Mouse (Mus musculus): Measurements from ENCODE around the gene Npr2.

The Npr2 gene

DNA sequence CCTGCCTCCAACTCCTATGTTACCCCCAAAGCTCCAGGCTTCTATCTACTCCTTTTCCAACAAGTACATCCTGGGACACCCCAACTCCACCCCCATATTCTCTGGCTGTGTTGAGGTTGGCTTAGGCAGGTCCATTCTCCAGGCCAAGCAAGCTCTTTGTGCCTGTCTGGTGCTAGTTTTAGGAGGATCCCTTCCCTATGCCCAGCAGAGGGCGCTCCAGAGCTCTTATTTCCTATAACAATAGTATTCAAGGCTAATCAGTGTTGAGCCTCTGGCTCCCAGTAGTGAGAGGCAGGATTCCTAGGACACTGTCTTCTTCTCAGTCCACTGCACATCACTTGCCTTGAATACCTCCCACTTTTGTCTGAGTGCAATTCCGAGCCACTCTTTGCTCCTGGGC lies 40.3 kb downstream of the Npr2 start:
- DNase-seq (ENCODE audit: low read depth, low spot score) = peak; percentile 71

DNA sequence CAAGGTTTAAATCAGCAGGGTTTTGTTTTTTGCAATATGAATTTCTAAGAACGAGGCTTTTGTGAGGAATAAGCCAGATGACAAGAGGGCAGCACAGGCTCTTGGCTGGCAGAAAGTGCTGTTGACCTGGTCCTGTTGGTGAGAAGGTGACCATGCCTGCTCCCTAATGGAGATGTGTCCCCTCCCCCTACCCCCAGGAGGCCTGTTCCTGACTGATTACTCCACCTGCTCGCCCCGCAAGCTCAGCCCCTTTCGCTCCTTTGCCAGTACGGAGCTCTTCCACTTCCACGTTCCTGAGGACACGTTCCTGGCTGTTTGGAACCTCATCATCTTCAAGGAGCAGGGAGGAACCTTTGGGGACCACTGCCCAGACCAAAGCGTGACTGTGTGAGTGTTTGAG lies 42.0 kb downstream of the Npr2 start:
- no peak for DNase-seq (ENCODE audit: low read depth, low spot score)

DNA sequence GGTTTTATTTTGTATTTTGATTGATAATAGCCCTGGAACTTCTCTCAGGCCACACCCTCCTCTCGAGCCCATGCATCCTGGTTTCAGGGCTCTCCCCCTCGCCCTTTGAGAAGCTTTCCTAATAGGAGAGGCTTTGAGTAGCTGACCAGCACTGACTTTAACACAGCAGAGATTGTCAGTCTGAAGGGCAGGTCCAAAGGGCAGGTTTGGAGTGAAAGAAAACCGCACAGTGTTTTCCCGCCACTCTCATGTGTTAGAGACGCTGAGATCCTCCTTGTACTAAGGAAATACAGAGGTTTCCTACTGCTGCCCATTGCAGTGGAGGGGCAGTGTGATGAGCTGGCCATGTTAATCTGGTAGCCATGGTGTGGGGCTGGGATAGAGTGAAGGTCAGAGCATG lies 43.2 kb downstream of the Npr2 start:
- no peak for DNase-seq (ENCODE audit: low read depth, low spot score)

GRCm38 (mm10) chr4:43675608-43676007 lies 43.9 kb downstream of the Npr2 start:
- no peak for DNase-seq (ENCODE audit: low read depth, low spot score)

- no peak for DNase-seq (ENCODE audit: low read depth, low spot score)
Observed at GRCm38 (mm10) chr4:43678541-43678940, 46.8 kb downstream of the Npr2 start.

DNA sequence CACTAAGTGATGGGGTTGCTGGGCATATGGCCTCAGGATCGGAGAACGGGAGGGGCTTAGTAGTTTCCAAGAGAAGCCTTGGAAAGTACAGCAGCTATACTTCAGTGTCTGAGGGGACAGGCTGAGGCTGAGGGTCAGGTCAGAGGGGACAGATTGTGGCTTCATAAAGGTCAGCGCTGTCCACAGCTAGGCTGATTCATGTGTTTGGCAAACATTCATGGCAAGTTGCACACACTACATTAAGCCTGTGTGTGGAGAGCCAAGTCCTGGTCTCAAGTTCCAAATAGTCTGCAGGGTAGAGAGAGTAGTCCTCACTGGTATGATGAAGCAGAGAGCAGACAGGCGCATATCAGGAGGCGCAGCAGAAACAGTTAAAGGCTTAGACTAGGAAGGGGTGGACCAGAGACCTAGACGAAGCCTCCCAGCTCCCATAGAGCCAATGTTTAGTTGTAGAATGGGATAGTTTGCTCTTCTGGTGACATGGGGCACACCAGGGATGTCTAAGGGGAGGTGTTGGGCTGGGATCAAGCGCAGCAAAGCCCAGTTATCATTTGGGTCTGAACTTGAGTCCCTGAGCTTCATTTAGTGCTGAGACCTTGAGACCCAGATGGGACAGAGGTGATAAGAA lies 47.8 kb downstream of the Npr2 start:
- DNase-seq (ENCODE audit: low read depth, low spot score) = no peak

DNA sequence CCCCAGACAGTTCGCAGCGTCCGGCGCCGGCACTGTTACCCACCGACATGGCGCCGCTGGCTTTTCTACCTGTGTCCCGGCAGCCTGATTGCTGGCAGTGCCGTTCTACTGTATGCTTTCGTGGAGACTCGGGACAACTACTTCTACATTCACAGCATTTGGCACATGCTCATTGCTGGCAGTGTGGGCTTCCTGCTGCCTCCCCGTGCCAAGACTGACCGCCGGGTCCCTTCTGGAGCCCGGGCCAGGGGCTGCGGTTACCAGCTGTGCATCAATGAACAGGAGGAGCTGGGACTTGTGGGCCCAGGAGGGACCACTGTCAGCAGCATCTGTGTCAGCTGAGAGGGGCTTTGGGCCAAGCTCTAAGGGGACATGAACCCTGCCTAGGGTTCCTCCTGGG lies 58.3 kb downstream of the Npr2 start:
- no peak for DNase-seq (ENCODE audit: low read depth, low spot score)

DNA sequence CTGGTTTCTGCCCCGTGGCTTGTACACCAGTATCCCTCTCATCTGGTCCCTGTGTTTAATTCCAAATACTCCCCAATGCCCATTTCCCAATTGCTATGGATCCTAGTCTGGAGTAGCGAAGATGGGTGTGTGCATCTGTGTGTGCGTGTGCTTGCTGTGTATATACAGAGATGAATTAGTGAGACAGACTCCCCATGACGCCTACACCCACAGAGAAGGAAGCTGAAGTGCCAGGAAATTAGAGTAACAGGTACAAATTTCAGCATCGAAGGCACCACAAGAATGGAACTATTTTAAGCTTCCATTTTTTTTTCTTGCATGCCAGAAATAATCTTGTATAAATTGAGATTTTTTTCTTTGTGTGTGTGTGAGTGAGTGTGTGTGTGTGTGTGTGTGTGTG lies 59.3 kb downstream of the Npr2 start:
- no peak for DNase-seq (ENCODE audit: low read depth, low spot score)

DNA sequence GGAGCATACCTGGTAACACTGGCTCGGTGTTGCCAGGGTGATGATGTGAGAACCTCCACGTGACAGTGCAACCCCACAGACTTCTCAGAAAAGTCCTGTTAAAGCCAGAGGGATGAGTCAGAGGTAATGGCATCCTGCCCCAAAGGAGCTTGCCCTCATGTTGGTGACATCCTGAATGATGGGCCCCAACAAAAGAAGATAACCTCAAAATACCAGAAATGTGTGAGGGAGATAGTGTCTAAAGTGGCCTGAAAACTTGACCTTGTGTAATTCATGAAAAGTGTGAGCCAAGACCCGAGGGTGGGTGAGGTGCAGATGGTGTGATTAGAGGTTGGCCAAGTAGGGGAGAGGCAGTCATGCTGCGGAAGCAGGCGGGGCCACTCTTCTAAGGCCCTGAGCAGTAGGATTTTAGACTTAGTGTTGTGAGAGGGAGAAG lies 62.1 kb downstream of the Npr2 start:
- DNase-seq (ENCODE audit: low read depth, low spot score) = no peak

DNA sequence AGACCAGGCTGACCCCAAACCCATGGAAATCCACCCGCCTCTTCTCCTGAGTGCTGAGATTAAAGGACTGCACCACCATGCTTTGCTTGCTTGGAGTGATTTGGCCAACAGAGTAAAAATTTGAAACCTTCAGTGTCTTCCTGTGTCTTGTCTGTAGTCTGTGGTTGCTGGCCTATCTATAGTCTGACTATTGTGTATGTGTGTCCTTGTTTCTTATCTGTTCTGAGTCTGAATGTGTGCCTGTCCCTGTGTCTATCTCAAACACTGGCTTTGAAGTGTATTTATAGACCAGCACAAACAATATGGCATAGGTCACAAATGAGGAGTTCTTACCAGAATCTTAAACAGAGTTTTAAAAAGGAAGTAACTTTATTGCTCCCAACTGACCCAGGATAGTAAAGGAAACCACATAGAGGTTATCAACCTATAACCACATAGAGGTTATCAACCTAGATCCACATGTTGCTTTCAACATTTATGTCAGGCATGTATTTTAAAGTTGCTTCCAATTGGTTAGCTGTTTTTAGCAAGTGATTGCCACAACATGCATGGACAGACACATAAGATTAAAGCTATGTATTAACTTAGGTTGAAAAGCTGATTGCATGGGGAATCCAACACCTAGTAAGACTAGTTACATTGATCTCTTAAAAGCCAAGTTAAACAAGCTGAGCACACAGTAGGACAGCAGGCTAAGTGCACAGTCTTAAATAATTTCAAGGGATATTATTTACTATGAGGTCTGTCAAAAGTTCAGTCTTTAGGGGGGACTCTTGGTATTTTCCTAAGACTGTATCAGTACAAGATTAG lies 62.9 kb downstream of the Npr2 start:
- DNase-seq (ENCODE audit: low read depth, low spot score) = no peak

- DNase-seq (ENCODE audit: low read depth, low spot score) = no peak
Observed at GRCm38 (mm10) chr4:43695249-43695671, 63.5 kb downstream of the Npr2 start.

DNA sequence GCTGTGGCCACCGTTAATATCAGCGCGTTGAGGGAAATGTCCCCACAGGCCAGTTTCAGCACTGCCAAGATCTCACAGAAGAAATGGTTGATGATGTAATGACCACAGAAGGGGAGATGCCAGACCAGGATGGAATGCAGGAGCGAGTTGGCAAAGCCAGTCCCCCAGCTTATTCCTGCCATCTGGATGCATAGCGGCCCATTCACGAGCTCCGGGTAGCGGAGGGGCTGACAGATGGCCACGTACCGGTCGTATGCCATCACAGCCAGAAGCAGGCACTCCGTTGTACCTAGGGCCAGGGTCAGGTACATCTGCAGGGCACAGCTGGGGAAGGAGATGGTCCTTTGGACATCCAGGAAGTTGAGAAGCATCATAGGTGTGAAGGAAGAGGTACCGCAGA lies 64.8 kb downstream of the Npr2 start:
- no peak for DNase-seq (ENCODE audit: low read depth, low spot score)

- no peak for DNase-seq (ENCODE audit: low read depth, low spot score)
Observed at GRCm38 (mm10) chr4:43700707-43701106, 69.0 kb downstream of the Npr2 start, which contains the start of gene Olfr70. Gene Olfr70 (minus strand): TSS chr4:43700807.

Data from telencephalon, adult 2 months (tissue).